Mouse (Mus musculus): ENCODE measurements around the gene Shd. TPM values are rescaled to one million over a fixed set of nuclear protein-coding genes. Genes with fewer than 3 reads are reported as not detected.

Shd gene
- total RNA-seq (2023) = 3.2 TPM

GRCm38 (mm10) chr17:55969966-55970891, at the start of gene Shd:
Gene Shd (plus strand): TSS chr17:55970467.

GRCm38 (mm10) chr17:55949400-55949799, 20.9 kb upstream of the Shd start, which contains the start of gene Zfp119b:
Gene Zfp119b (minus strand): TSS chr17:55949500.

DNA sequence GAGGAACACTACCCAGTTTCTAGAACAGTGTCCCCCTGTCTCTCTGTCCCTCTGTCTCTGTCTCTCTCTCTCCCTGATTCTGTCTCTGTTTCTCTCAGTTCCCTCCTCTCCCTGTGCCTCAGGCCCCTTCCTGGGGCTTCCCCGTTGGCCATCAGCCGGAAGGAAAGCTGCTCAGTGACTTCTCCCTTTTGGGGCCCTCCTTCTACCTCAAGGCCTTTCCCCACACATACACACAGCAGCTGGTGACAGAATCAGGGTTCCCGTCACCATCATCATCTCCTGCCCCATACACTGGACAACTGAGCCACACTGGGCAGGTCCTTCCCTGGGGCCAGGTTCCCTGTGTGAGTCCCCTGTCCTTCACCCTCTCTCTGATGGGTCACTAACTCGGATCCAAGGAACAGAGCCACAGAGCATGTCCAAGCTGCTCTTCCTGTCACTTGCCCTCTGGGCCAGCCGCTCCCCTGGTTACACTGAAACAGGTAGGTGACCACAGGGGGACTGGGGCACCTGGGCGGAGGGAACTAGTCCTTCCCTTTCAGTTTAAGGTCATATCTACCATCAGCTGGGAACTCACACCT, 17.7 kb upstream of the Shd start, which contains the start of gene Ebi3:
TSS of gene Ebi3 (plus strand) at position 194 of the 581 bp plus-strand sequence.

GRCm38 (mm10) chr17:55958918-55959728, 11.1 kb upstream of the Shd start, which contains the start of gene Yju2:
Gene Yju2 (plus strand): TSS chr17:55959099.

GRCm38 (mm10) chr17:55986030-55986961, 16.0 kb downstream of the Shd start, which contains the start of gene Fsd1:
Gene Fsd1 (plus strand): TSS chr17:55986509.

DNA sequence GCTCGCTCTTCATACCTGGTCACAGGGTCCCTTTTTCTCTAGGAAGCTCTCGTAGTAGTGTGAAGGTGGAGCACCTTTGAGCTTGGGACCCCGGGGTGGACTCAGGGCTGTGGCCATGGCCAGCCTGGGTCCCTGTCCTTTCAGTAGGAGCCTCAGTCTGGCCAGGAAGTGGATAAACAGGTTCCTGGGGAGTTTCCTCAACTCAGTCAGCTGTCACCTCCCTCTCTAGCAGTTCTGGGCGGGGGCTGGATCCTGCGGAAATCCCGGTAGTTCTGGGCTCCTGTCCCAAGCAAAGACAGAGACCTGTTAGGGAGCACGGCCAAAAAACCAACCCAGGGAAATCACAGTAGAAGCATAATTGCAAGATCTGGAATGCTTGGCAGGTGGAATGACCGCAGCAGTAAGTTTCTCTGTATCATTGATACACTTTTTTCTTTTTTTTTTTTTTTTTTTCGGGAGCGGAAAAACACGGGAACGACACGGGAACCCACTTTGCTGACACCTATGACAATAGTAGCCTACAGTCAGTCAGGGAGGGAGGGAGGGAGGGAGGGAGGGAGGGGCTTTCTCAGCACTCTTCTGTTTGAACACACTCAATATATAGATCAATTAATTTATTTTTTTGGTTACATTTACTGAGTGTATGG, 35.3 kb downstream of the Shd start, which contains the start of the genes Stap2 and Mpnd:
TSS of gene Stap2 (minus strand) at position 170 of the 647 bp plus-strand sequence.
TSS of gene Mpnd (plus strand) at position 297 of the 647 bp plus-strand sequence.

Other genes with a start within 250 kb of the Shd start
- gene Adgre4, start 220.5 kb upstream of the Shd start, total RNA-seq (2023) = 0.98 TPM
- 17.5 TPM for gene Zfp119a, start 91.5 kb upstream of the Shd start, total RNA-seq (2023)
- gene Zfp959, start 78.4 kb upstream of the Shd start, total RNA-seq (2023) = 30.9 TPM
- 6.4 TPM for gene Zfp119b, start 21.0 kb upstream of the Shd start, total RNA-seq (2023)
- 0.77 TPM for gene Ebi3, start 17.8 kb upstream of the Shd start, total RNA-seq (2023)
- gene Yju2, start 11.4 kb upstream of the Shd start, total RNA-seq (2023) = 40.8 TPM
- gene Fsd1, start 16.0 kb downstream of the Shd start, total RNA-seq (2023) = not detected
- 0.67 TPM for gene Stap2, start 35.1 kb downstream of the Shd start, total RNA-seq (2023)
- gene Mpnd, start 35.2 kb downstream of the Shd start, total RNA-seq (2023) = 63.8 TPM
- gene Sh3gl1, start 66.2 kb downstream of the Shd start, total RNA-seq (2023) = 125 TPM
- gene Chaf1a, start 70.0 kb downstream of the Shd start, total RNA-seq (2023) = 1.4 TPM
- 63.8 TPM for gene Ubxn6, start 104.6 kb downstream of the Shd start, total RNA-seq (2023)
- 109 TPM for gene Hdgfl2, start 109.2 kb downstream of the Shd start, total RNA-seq (2023)
- not detected for gene Plin4, start 139.3 kb downstream of the Shd start, total RNA-seq (2023)
- not detected for gene Plin5, start 147.1 kb downstream of the Shd start, total RNA-seq (2023)
- 0.37 TPM for gene Lrg1, start 151.5 kb downstream of the Shd start, total RNA-seq (2023)
- 0.15 TPM for gene Sema6b, start 169.9 kb downstream of the Shd start, total RNA-seq (2023)
- gene Tnfaip8l1, start 192.0 kb downstream of the Shd start, total RNA-seq (2023) = 13.9 TPM
- 52.7 TPM for gene Mydgf, start 213.5 kb downstream of the Shd start, total RNA-seq (2023)
- gene Dpp9, start 248.4 kb downstream of the Shd start, total RNA-seq (2023) = 54.6 TPM